Mouse (Mus musculus) testis, postnatal 14 days (tissue): Measurements from ENCODE around the gene Wnt10a.
A peak's percentile ranks its signal among the peaks of the same experiment; 100 is the strongest.

Source experiments
- DNase-seq: peaks from one replicate; pipeline ENCODE4 v3.0.0; 2021; ENCODE audit warnings: low spot score

Wnt10a gene

GRCm38 (mm10) chr1:74784041-74784759 is 7.1 kb upstream of the Wnt10a start:
- DNase-seq = peak; percentile 67

DNA sequence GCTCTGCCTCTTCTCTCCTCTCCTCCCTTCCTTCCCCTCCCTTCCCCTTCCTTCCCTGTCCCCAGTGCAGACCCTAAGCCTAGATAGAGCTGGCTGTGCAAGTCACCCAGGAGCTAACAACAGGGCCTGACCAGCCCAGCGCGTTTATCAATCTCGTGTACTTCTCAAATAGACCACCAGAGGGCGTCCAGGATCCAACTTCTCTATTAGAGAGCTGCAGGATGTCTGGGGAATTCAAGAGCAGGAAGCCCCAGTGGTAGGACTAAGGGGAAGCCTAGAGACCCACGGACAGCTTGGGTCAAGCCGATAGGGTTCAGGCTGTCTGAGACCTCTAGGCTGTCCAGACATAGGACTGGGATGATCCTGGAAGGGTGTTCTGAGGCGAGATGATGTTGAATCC is 3.5 kb upstream of the Wnt10a start:
- DNase-seq = peak; percentile 70

DNA sequence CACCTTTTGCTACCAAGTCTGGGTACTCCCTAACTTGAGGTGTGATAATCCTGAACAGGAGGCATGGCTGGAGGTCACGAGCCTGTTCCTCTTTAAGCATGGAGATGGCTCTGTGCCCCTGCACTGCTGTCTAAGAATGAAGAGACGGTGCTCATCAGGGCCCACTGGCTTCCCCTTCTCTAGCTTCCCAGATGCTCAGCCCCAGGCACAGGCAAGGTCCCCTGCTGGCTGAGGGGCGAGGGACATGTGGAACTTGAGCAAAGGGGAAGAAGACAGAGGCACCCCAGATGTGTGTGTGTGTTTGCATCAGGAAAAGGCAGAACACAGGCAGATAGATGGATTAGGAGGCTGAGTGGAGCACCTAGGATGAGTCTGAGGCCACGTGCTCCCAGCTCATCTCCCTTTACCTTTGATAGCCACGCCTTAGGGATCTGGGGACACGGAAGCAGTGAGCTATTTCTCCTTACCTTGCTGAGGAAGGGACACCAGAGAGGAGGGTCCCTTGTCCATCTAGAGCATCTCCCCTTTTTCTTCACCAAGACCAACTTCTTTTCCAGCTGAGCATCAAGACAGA is 2.6 kb upstream of the Wnt10a start:
- no peak for DNase-seq

GRCm38 (mm10) chr1:74790095-74790494 is 1.2 kb upstream of the Wnt10a start:
- DNase-seq = no peak

- no peak for DNase-seq
These were observed 1.7 kb downstream of the Wnt10a start for GRCm38 (mm10) chr1:74792831-74793660.

DNA sequence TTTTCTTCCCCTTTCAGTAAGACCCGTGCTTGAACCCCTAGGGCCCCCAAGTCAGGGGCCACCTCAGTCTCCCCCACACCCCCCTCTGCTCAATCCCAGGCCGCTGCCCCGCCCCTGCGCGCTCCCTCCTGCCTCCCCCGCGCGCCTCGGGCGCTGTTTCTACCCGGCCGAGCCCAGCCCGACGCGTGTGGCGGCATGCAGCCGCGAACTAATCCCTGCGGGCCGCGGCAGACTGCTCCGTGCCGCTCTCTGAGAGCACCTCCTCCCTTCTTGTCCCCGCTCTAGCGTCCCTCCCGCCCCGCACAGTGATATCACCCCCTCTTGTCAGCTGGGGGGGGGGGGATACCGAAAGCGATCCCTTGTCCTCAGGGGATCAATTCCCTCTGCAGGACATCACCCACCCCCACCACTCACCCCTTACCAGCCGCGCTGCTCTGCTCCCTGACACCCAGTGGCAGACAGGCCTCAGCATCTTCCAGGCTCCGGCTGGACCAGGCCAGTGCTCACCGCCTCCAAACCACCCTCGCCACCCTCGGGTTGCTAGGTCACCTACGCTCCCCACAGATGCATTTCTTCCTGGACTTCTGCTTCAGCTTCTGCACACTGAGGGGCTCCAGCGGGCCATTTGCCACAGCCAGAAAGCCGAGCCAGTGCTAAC is 3.3 kb downstream of the Wnt10a start:
- no peak for DNase-seq

DNA sequence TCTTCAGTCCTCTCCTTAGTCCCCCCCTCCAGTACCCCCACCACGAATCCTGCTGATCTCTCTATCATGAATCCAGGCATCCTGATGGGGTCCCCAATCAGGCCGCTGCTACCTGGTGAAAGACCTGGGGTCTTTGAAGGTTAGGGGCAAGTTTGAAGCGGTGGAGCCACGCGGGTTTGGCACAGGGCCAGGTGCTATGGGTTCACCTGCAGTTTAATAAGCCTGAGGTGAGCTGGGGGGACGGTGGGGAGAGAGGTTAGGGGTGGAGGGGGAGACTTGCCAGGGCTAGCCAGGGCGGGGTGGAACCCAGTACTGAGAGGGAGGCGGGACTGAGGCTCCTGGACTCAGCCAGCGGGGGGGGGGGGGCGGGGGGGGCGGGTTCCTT is 3.8 kb downstream of the Wnt10a start:
- no peak for DNase-seq

DNA sequence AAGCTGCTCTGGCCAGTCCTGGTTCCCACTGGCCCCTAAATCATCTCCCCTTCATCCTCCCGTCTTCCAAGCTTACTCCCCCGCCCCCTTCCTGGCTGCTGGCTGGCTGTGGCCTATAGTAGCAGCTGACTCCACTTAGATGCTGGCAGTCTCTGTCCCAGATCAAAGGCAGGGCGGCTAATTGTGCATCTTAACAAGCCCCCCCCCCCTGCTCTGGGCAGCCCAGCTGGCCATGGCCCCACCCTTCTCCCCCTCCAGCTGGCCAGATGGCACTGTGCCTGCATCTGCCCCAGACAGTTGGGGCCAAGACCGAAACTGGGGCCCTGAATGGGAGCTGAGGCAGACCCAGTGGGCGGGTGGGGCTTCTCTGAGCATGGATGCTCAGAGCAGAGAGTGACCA is 6.1 kb downstream of the Wnt10a start:
- DNase-seq = no peak

GRCm38 (mm10) chr1:74800424-74800888 is 9.1 kb downstream of the Wnt10a start:
- DNase-seq = no peak

DNA sequence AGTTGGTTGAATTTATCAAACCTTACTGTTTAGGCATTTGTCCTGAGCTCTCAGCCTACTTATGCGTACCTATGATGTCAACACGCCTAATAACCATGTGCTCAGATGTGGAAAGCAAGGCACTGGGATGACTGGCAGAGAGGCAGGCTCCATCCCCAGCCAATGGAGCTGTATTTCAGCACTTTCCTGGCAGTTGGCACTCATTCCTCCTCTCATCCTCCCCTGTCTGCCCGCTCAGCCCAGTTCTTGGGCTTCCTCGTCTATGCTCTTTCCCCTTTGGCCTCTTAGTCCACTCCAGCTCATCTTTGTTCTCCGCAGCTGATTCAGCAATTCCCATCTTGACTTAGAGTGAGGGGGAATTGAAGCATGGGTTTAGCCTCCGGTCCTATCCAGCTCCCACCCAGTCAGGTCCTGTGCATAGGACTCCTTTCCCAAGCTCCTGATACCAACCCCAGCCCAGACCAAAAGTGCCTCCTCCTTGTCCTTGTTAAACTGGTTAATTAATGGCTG is 10.4 kb downstream of the Wnt10a start:
- no peak for DNase-seq

DNA sequence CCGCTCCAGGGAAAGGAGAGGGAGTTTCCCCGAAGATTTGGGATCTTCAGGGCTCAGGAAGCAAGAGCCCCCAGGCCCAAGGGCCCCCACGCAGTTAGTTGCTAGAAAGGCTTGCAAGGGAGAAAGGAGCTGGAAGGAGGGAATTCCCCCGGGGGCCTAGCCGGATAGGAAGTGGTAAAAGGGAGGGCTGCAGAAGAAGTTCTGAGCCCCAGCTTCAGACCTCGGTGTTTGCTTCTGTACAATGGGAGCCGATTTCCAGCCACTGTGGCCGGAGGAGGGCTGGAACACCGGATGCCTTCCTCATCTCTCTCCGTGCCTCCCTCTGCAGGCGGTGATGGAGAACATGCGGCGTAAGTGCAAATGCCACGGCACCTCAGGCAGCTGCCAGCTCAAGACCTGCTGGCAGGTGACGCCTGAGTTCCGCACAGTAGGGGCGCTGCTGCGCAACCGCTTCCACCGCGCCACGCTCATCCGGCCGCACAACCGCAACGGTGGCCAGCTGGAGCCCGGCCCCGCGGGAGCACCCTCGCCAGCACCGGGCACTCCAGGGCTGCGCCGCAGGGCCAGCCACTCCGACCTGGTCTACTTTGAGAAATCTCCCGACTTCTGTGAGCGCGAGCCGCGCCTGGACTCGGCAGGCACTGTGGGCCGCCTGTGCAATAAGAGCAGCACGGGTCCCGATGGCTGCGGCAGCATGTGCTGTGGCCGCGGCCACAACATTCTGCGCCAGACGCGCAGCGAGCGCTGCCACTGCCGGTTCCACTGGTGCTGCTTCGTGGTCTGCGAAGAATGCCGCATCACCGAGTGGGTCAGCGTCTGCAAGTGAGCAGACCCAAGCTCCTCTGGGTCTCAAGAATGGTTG is 11.7 kb downstream of the Wnt10a start:
- peak; percentile 46 for DNase-seq

DNA sequence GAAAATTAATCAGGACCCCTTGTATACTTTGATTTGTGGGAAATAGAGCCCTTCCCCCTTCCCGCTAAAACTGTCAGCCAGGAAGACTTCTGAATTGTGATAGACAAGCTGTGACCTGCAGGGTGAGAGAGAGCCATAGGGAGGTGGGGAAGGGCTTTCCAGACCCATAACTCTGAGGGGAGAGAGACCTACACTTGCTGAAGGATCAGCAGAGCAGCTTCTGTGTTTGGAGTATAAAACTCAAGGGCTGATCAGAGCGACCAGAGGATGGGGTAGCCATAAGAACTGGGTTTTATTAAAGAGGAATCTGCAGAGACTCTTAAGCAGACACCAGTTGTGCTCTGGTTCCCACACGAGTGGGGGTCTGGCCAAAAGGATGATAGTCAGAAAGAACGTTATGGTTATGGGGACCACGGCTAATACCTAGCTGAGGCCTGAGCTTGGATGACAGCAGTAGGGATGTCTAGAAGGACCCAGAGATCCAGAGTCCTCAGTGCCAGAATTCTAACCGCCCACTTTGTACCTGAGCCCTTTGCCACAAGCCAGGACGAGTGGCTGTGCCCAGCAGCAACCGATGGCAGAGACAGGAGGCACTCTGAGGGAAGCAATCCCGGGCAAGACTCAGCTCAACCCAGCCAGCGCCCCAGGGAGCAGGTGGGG is 13.0 kb downstream of the Wnt10a start:
- DNase-seq = no peak

DNA sequence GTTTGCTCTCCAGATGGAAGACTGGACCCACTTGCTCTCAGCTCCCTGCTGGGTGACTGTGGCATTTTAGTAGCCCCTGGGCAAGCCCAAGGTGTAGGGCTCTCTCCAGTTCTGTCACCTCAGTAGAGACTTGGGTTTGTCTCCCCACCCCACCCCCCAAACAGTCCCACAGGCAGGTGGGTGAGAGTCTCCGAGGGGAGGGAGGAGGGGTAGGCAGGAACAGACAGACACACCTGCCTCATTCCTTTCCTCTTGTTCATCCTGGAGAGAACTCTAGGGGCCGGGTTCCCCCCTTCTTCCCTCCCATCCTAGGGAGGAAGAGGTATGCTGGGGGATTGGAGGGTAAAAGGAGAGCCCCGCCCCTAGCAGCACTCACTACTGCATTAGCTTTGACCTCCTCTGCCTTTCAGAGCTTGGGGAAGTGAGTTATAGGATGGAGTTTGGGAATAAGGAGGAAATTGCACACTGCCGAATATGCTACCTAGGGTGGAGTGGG is 14.1 kb downstream of the Wnt10a start:
- no peak for DNase-seq

GRCm38 (mm10) chr1:74805843-74806242 is 14.5 kb downstream of the Wnt10a start:
- DNase-seq = no peak

- peak; percentile 53 for DNase-seq
These were observed 15.3 kb downstream of the Wnt10a start for GRCm38 (mm10) chr1:74806360-74807311.

GRCm38 (mm10) chr1:74807551-74808071 is 16.3 kb downstream of the Wnt10a start:
- DNase-seq = peak; percentile 43

- DNase-seq = peak; percentile 86
These were observed 16.8 kb downstream of the Wnt10a start for GRCm38 (mm10) chr1:74808078-74808477.

GRCm38 (mm10) chr1:74809007-74809406 is 17.7 kb downstream of the Wnt10a start:
- peak; percentile 31 for DNase-seq
